ENCODE assay signal across 14 mouse cellular contexts in the genomic region with DNA sequence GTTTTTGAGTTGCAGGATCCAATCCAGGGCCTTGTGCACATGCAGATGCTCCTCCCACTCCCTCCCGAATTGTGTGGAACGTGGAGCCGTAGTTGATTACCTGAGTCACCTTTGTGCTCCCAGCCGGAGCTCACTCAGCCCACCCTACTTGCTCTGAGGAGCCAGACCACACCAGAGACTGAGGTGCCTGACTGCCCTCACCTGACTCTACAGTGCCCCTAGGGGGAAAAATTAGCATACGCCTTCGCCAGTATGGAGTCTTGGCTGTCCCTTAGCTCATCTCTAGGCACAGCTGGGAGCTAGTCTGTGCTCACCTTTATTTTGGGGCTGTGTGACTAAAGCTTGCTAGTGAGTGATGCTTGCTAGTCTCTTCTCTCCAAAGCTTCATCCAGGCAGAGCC. TPM values are rescaled to one million over a fixed set of nuclear protein-coding genes. Genes with fewer than 3 reads are reported as not detected.
DNase-seq lines count a peak whose midpoint lies in the region; ATAC-seq and TF ChIP-seq lines count a peak whose summit lies in the region.
"Had no signal": no experiment of that assay in that cellular context is flagged by ENCODE, and none has a peak within 500 bp of the region (broad histone marks: within the 10 kb centered on the region; RNA-seq: fewer than 3 reads in every experiment).

No protein-coding gene starts in this region.

- intact Hi-C loops in left cerebral cortex, postnatal 10 days (cut with DNase I) = no loop called here

- peak; percentile 27; the same call in 1 of the 2 replicates for TF ChIP-seq CTCF in cerebellum, adult 2 months (IDR thresholded peaks at IDR 0.05; ENCODE audit: borderline replicate concordance, insufficient read depth, low read depth, low read length)

- H3K9me3 ChIP-seq in liver, embryonic 12.5 days (replicated peaks) = no peaks in the 10 kb centered on the region
- H3K9me3 ChIP-seq: intestine, embryonic 15.5 days; midbrain, embryonic 10.5 days had no signal

- TF ChIP-seq POLR2A in cerebellum, adult 2 months (IDR thresholded peaks at IDR 0.05; ENCODE audit: borderline replicate concordance, insufficient read depth, low read length) = no peak

- no peak overlapping the region for H3K9ac ChIP-seq in liver, embryonic 12.5 days
- H3K9ac ChIP-seq: intestine, embryonic 15.5 days had no signal

- peaks cover 95% of the 10 kb centered on the region for H3K36me3 ChIP-seq in liver, embryonic 12.5 days

- no peaks in the 10 kb centered on the region for H3K27me3 ChIP-seq in cerebellum, adult 2 months (ENCODE audit: control insufficient read depth, insufficient read depth, low read length)
- H3K27me3 ChIP-seq in liver, embryonic 12.5 days (replicated peaks) = no peaks in the 10 kb centered on the region
- H3K27me3 ChIP-seq: intestine, embryonic 15.5 days had no signal

- H3K4me3 ChIP-seq in cerebellum, adult 2 months (replicated peaks; ENCODE audit: insufficient read depth, low read depth, low read length) = no peak overlapping the region
- no peak overlapping the region for H3K4me3 ChIP-seq in liver, embryonic 12.5 days
- H3K4me3 ChIP-seq: intestine, embryonic 15.5 days; midbrain, embryonic 10.5 days had no signal

- H3K4me2 ChIP-seq in liver, embryonic 12.5 days = no peak overlapping the region
- H3K4me2 ChIP-seq: intestine, embryonic 15.5 days had no signal

- H3K27ac ChIP-seq in cerebellum, adult 2 months (ENCODE audit: insufficient read depth, low read length) = no peak overlapping the region
- no peak overlapping the region for H3K27ac ChIP-seq in liver, embryonic 12.5 days
- H3K27ac ChIP-seq: intestine, embryonic 15.5 days; midbrain, embryonic 10.5 days had no signal

- H3K4me1 ChIP-seq in cerebellum, adult 2 months (ENCODE audit: control insufficient read depth, insufficient read depth, low read length) = peaks cover 32% of the 10 kb centered on the region
- H3K4me1 ChIP-seq in liver, embryonic 12.5 days = no peaks in the 10 kb centered on the region
- H3K4me1 ChIP-seq: intestine, embryonic 15.5 days; midbrain, embryonic 10.5 days had no signal

- 0 out of 2 replicates have a peak, but pooled peaks have one; percentile 33 for ATAC-seq in liver, embryonic 12.5 days
- peak; percentile 63; the same call in 1 of the 2 replicates for ATAC-seq in megakaryocyte-erythroid progenitor cell, adult 5-6 weeks (replicated peaks; ENCODE audit: low FRiP score, low TSS enrichment, poor library complexity, severe bottlenecking)
- ATAC-seq: intestine, embryonic 15.5 days had no signal

- 77% methylated on average over 6 of the region's 6 CpGs for WGBS in cerebellum, adult 2 months
- WGBS in liver, embryonic 12.5 days (ENCODE audit: insufficient replicate concordance) = 84% methylated on average over 6 of the region's 6 CpGs

- no peak for DNase-seq in cerebellum, adult 2 months
- no peak for DNase-seq in cerebellum, postnatal 36 days
- DNase-seq in liver = no peak
- DNase-seq in R1 (ENCODE audit: low read depth, low spot score) = peak; percentile 51
- DNase-seq in frontal cortex, postnatal 36 days (ENCODE audit: low spot score in 2 of 2) = no peak
- DNase-seq in left cerebral cortex, postnatal 10 days (ENCODE audit: extremely low spot score in 1 of 2, low spot score in 2 of 2) = no peak
- DNase-seq: adrenal gland, adult 2 months; embryo, embryonic 11 days; heart, postnatal 36 days; lung, adult 18-20 months had no signal

RNA-seq across cellular contexts. Expression of gene Rnf114, which starts 24.0 kb away (rescaled TPM):
- polyA plus RNA-seq in cerebellum, adult 2 months (2012; rRNA removed) = 101 and 106 TPM in 2 replicates
- polyA plus RNA-seq in liver, embryonic 12.5 days (2016; fragmentation: Nextera tagmentation; extraction: Ambion mirVana) = 37.6 and 37.9 TPM in 2 replicates
- 30.8 and 34.8 TPM in 2 replicates for total RNA-seq in megakaryocyte-erythroid progenitor cell, adult 5-6 weeks (2014; fragmentation: Nextera tagmentation)
- total RNA-seq in megakaryocyte-erythroid progenitor cell, adult 5-6 weeks (2017) = 19.5 and 23.8 TPM in 2 replicates
- total RNA-seq in left cerebral cortex, postnatal 10 days (2021) = 10 to 100 TPM; 31.5 to 34.3 TPM

RNA-seq across cellular contexts. Expression of gene Spata2, which starts 24.2 kb away (rescaled TPM):
- 80.2 and 88.0 TPM in 2 replicates for polyA plus RNA-seq in cerebellum, adult 2 months (2012; rRNA removed)
- 11.0 TPM in 2 replicates for polyA plus RNA-seq in liver, embryonic 12.5 days (2016; fragmentation: Nextera tagmentation; extraction: Ambion mirVana)
- total RNA-seq in megakaryocyte-erythroid progenitor cell, adult 5-6 weeks (2014; fragmentation: Nextera tagmentation) = 16.0 and 23.2 TPM in 2 replicates
- 6.8 and 8.1 TPM in 2 replicates for total RNA-seq in megakaryocyte-erythroid progenitor cell, adult 5-6 weeks (2017)
- 10 to 100 TPM; 68.2 to 69.8 TPM for total RNA-seq in left cerebral cortex, postnatal 10 days (2021)

RNA-seq across cellular contexts. Expression of gene Slc9a8, which starts 46.9 kb away (rescaled TPM):
- 60.9 and 63.5 TPM in 2 replicates for polyA plus RNA-seq in cerebellum, adult 2 months (2012; rRNA removed)
- polyA plus RNA-seq in liver, embryonic 12.5 days (2016; fragmentation: Nextera tagmentation; extraction: Ambion mirVana) = 17.4 and 18.8 TPM in 2 replicates
- 46.2 and 48.6 TPM in 2 replicates for total RNA-seq in megakaryocyte-erythroid progenitor cell, adult 5-6 weeks (2014; fragmentation: Nextera tagmentation)
- 20.5 and 28.3 TPM in 2 replicates for total RNA-seq in megakaryocyte-erythroid progenitor cell, adult 5-6 weeks (2017)
- total RNA-seq in left cerebral cortex, postnatal 10 days (2021) = 10 to 100 TPM; 33.9 to 35.6 TPM
